Mouse (Mus musculus): ENCODE measurements around the gene Rsrc2. TPM values are rescaled to one million over a fixed set of nuclear protein-coding genes. Genes with fewer than 3 reads are reported as not detected.
"Not testable (repeated sequence)": the region's sequence is repeated elsewhere in the genome, so short reads cannot be mapped to it uniquely, and the experiment has no call there.

Rsrc2 gene
- 96.7 and 102 TPM in 2 replicates for polyA plus RNA-seq (2015; fragmentation: Nextera tagmentation; extraction: Ambion mirVana)

DNA sequence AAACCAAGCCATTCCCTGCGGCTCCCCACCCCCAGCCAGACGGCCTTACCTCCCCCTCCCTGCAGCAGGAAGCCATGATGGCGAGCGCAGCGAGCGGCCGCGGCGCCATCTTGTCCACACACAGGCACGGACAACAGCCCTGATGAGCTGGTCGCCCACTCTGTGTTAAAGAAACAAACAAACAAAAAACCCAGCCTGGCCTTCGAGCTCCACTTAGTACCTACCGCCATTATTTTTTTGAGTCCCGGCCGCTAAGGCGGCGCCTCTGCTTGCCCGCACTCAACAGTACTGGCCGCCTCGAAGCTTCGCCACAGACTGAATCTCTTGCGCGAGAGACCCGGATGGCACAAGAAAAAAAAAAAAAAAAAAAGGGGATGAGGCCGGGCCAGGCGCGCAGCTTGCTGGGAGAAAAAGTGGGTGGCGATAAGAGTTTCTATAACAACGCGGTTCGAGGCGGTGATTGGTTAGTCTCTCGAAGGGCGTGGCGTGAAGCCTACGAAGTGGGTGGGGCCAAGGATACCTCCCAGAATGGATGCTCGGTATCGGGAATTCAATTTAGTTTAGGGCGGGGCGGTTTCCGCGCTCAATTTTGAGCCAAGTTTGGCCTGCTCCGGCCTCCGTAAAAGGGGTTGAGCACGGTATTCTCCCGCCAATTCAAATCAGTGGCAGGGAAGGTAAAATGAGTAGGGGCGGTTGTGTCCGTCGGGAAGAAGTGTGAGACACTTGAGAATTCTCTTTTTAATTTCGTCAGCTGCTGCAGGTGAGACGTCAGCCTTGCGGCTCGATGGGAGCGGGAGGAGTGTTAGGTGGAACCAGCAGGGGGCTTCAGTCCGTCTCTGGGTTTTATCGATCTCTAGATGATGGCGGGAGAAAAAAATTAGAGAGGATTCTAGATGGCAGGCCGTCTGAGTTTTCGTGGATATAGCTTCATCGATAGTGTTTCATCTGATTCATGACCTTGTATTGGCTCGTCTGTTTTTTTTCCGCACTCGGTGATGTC lies at the start of gene Rsrc2, which contains the start of gene Kntc1:
Rsrc2 (minus strand) TSS at position 350 of the 1,000 bp plus-strand sequence.
Kntc1 (plus strand) TSS at position 652 of the 1,000 bp plus-strand sequence.
- Histone ChIP-seq H3K9ac (replicated peaks; ENCODE audit: low read depth) (peak within 1 kb of the TSS; percentile 81), H3K4me2 (replicated peaks; ENCODE audit: low read depth, low read length) (peak within 1 kb of the TSS; percentile 72), H3K4me3 (ENCODE audit: low read depth, low read length) (peak within 1 kb of the TSS; percentile 61), H3K36me3 (ENCODE audit: insufficient read depth, low read length) (peaks cover 4% of the 10 kb centered on the region; the same call in 1 of the 2 replicates), H3K27me3 (replicated peaks; ENCODE audit: insufficient read depth, low read length) (no peaks in the 10 kb centered on the region), H3K27ac (ENCODE audit: low read length) (peak within 1 kb of the TSS; percentile 98), H3K4me1 (ENCODE audit: insufficient read depth, low read depth, low read length) (peaks cover 14% of the 10 kb centered on the region), H3K9me3 (ENCODE audit: low read length) (no peaks in the 10 kb centered on the region)
- peak; percentile 98 for ATAC-seq
- DNase-seq (ENCODE audit: low spot score): peak; percentile 100
- TF ChIP-seq EP300 (IDR thresholded peaks at IDR 0.05) (peak; percentile 86), CTCF (IDR thresholded peaks at IDR 0.05) (peak; percentile 37)
- under 1% methylated on average over 63 of the region's 63 CpGs for WGBS

DNA sequence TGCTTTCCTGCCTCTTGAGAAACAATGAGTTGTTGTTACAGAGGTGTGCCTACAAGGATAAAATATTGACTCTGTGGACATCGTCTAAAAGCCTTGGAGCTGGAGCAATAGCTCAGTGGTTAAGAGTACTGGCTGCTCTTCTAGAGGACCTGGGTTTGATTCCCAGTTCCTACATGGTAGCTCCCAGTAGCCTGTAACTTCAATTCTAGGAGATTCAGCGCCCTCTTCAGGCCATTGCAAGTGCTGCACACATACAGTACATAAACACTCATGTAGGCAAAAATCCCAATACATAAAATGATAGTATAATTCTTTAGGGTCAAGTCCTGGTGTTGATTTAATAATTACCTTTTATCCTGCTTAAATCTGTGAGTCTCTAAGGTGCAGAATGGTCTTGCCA lies 43.9 kb upstream of the Rsrc2 start:
- H3K9ac ChIP-seq (replicated peaks; ENCODE audit: low read depth): no peak overlapping the region
- ATAC-seq (no peak), DNase-seq (ENCODE audit: low spot score) (no peak)
- TF ChIP-seq EP300 (IDR thresholded peaks at IDR 0.05) (no peak), CTCF (IDR thresholded peaks at IDR 0.05) (no peak)
- H3K27me3 ChIP-seq (replicated peaks; ENCODE audit: insufficient read depth, low read length): no peaks in the 10 kb centered on the region
- no peak overlapping the region for H3K27ac ChIP-seq (ENCODE audit: low read length)
- no peaks in the 10 kb centered on the region for H3K36me3 ChIP-seq (ENCODE audit: insufficient read depth, low read length)
- no peaks in the 10 kb centered on the region for H3K9me3 ChIP-seq (ENCODE audit: low read length)
- H3K4me2 ChIP-seq (replicated peaks; ENCODE audit: low read depth, low read length): no peak overlapping the region
- 71% methylated on average over 2 of the region's 2 CpGs for WGBS
- H3K4me1 ChIP-seq (ENCODE audit: insufficient read depth, low read depth, low read length): no peaks in the 10 kb centered on the region
- no peak overlapping the region for H3K4me3 ChIP-seq (ENCODE audit: low read depth, low read length)

DNA sequence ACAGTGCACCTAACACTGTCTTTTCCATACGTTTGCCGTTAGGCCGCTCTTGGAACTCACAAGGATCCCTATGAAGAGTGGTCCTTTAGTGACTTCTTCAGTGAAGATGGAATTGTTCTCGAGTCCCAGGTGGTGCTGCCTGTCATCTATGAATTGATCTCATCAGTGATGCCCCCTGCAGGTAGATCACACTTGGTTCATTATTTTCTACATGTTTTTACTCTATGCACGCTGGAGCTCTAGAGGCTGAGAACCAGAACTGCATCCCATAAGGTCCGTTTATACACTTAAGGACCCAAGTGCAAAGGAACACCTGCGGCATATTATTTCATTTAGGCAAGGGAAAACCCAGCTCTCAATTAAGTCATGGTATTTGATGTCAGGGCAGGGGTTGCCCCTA lies 39.8 kb upstream of the Rsrc2 start:
- Histone ChIP-seq H3K27me3 (replicated peaks; ENCODE audit: insufficient read depth, low read length) (no peaks in the 10 kb centered on the region), H3K27ac (ENCODE audit: low read length) (no peak overlapping the region), H3K4me3 (ENCODE audit: low read depth, low read length) (no peak overlapping the region), H3K36me3 (ENCODE audit: insufficient read depth, low read length) (no peaks in the 10 kb centered on the region), H3K9ac (replicated peaks; ENCODE audit: low read depth) (no peak overlapping the region), H3K4me2 (replicated peaks; ENCODE audit: low read depth, low read length) (no peak overlapping the region), H3K4me1 (ENCODE audit: insufficient read depth, low read depth, low read length) (no peaks in the 10 kb centered on the region), H3K9me3 (ENCODE audit: low read length) (no peaks in the 10 kb centered on the region)
- 89% methylated on average over 7 of the region's 7 CpGs for WGBS
- TF ChIP-seq EP300 (IDR thresholded peaks at IDR 0.05) (no peak), CTCF (IDR thresholded peaks at IDR 0.05) (peak; percentile 20; the same call in 1 of the 2 replicates)
- ATAC-seq: no peak
- no peak for DNase-seq (ENCODE audit: low spot score)

DNA sequence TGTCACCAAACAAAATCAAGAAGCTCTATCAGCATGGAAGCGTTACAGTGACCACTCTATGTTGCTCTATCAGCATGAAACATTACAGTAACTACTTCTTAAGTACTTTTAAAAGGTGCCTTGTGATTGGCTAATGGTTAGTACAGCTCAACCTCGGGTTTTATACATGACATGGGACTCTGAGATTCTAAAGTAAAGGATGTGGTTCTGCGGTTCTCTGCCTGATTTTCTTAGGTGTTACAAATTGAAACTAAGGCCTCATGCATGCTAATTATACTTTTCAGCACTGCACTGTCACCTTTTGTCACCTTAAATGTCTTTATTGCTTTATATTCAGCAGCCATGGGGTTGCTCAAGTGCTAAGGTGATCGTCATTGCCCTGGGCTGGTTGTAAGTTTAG lies 32.6 kb upstream of the Rsrc2 start:
- ATAC-seq: no peak
- Histone ChIP-seq H3K4me3 (ENCODE audit: low read depth, low read length) (no peak overlapping the region), H3K9ac (replicated peaks; ENCODE audit: low read depth) (no peak overlapping the region), H3K4me2 (replicated peaks; ENCODE audit: low read depth, low read length) (no peak overlapping the region), H3K4me1 (ENCODE audit: insufficient read depth, low read depth, low read length) (no peaks in the 10 kb centered on the region), H3K36me3 (ENCODE audit: insufficient read depth, low read length) (no peaks in the 10 kb centered on the region), H3K27me3 (replicated peaks; ENCODE audit: insufficient read depth, low read length) (no peaks in the 10 kb centered on the region), H3K27ac (ENCODE audit: low read length) (no peak overlapping the region), H3K9me3 (ENCODE audit: low read length) (no peaks in the 10 kb centered on the region)
- WGBS: 92% methylated on average over 4 of the region's 4 CpGs
- DNase-seq (ENCODE audit: low spot score): no peak
- TF ChIP-seq CTCF (IDR thresholded peaks at IDR 0.05): no peak
- no peak for TF ChIP-seq EP300 (IDR thresholded peaks at IDR 0.05)

DNA sequence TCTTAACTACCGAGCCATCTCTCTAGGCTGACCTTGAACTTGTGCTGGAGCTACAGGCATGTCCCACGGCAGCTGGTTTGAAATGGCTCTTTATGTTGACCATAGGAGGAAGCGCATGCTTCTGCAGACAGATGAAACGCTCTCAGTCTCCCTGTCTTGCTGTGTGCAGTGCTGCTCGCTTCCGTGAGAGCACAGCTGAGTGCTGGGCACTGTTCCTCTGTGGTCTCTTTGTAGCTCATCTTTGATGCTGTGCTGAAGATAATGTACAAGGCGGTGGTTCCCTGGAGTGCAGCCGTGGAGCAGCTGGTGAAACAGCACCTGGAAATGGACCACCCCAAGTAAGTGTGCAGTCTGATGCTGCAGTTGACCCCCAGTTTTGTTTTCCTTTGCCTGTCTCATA lies 31.5 kb upstream of the Rsrc2 start:
- DNase-seq (ENCODE audit: low spot score) (no peak), ATAC-seq (no peak)
- TF ChIP-seq CTCF (IDR thresholded peaks at IDR 0.05) (no peak), EP300 (IDR thresholded peaks at IDR 0.05) (no peak)
- WGBS: 93% methylated on average over 8 of the region's 8 CpGs
- no peaks in the 10 kb centered on the region for H3K9me3 ChIP-seq (ENCODE audit: low read length)
- no peaks in the 10 kb centered on the region for H3K4me1 ChIP-seq (ENCODE audit: insufficient read depth, low read depth, low read length)
- H3K27me3 ChIP-seq (replicated peaks; ENCODE audit: insufficient read depth, low read length): no peaks in the 10 kb centered on the region
- H3K4me3 ChIP-seq (ENCODE audit: low read depth, low read length): no peak overlapping the region
- no peak overlapping the region for H3K9ac ChIP-seq (replicated peaks; ENCODE audit: low read depth)
- H3K27ac ChIP-seq (ENCODE audit: low read length): no peak overlapping the region
- no peaks in the 10 kb centered on the region for H3K36me3 ChIP-seq (ENCODE audit: insufficient read depth, low read length)
- no peak overlapping the region for H3K4me2 ChIP-seq (replicated peaks; ENCODE audit: low read depth, low read length)

DNA sequence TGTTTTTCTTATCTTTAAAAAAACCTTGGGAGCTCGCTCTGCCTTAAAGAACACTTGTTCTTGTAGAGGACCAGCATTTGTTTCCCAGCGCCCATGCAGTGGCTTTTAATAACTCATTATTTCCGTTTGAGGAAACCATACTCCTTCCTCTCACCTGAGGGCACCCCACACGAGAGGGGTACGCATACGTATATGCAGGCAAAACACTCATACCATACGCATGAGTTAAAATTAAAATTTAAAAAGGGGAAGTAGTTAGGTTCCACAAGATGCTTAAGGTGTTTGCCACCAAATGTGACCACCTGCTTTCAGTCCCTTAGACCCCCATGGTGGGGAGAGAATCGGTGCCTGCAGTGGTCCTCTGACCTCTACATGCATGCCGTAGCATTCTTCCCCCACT lies 24.2 kb upstream of the Rsrc2 start:
- H3K9ac ChIP-seq (replicated peaks; ENCODE audit: low read depth): no peak overlapping the region
- DNase-seq (ENCODE audit: low spot score) (no peak), ATAC-seq (no peak)
- H3K36me3 ChIP-seq (ENCODE audit: insufficient read depth, low read length): no peaks in the 10 kb centered on the region
- no peaks in the 10 kb centered on the region for H3K9me3 ChIP-seq (ENCODE audit: low read length)
- no peak overlapping the region for H3K4me3 ChIP-seq (ENCODE audit: low read depth, low read length)
- H3K27me3 ChIP-seq (replicated peaks; ENCODE audit: insufficient read depth, low read length): no peaks in the 10 kb centered on the region
- no peaks in the 10 kb centered on the region for H3K4me1 ChIP-seq (ENCODE audit: insufficient read depth, low read depth, low read length)
- TF ChIP-seq EP300 (IDR thresholded peaks at IDR 0.05): no peak
- no peak for TF ChIP-seq CTCF (IDR thresholded peaks at IDR 0.05)
- WGBS: 91% methylated on average over 9 of the region's 9 CpGs
- no peak overlapping the region for H3K4me2 ChIP-seq (replicated peaks; ENCODE audit: low read depth, low read length)
- no peak overlapping the region for H3K27ac ChIP-seq (ENCODE audit: low read length)

DNA sequence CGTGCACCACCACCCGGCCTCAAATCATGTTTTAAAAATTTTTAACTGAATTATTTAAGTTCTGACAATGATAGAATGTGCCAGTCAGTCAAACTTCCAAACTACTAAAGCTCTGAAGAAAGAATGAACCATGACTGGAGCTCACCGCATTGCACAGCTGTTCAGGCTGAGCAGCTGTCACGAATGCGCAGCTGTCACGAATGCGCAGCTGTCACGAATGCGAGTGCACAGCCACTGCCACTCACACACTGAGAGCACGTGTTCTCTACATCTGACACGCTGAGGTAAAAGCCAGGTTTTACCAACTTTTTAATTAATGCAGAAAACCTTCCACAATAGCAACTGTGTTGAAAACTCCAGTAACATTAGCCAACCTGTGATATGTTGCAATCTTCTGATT lies 17.2 kb upstream of the Rsrc2 start:
- not testable (repeated sequence) for H3K9me3 ChIP-seq (ENCODE audit: low read length); H3K4me1 ChIP-seq (ENCODE audit: insufficient read depth, low read depth, low read length); H3K4me2 ChIP-seq (replicated peaks; ENCODE audit: low read depth, low read length); H3K27me3 ChIP-seq (replicated peaks; ENCODE audit: insufficient read depth, low read length); ATAC-seq; H3K27ac ChIP-seq (ENCODE audit: low read length); DNase-seq (ENCODE audit: low spot score); H3K9ac ChIP-seq (replicated peaks; ENCODE audit: low read depth); H3K36me3 ChIP-seq (ENCODE audit: insufficient read depth, low read length); H3K4me3 ChIP-seq (ENCODE audit: low read depth, low read length)
- 94% methylated on average over 11 of the region's 11 CpGs for WGBS

All from lung, postnatal 0 days (tissue).